Mouse (Mus musculus) MEL (cell line): ENCODE data around the gene Padi1. TPM values are rescaled to one million over a fixed set of nuclear protein-coding genes. Genes with fewer than 3 reads are reported as not detected.

Source experiments
- DNase-seq: peaks from one replicate; pipeline ENCODE4 v3.0.0; 2011; ENCODE audit warnings: low read depth, low spot score
- H3K27ac ChIP-seq: 2 replicates; pipeline ENCODE4 v1.5.1; 2012; ENCODE audit warnings: low read depth, mild to moderate bottlenecking, control low read depth, low read length, moderate library complexity; ENCODE audit not compliant: control insufficient read depth
- H3K27me3 ChIP-seq, 2 experiments: fragments of 150-350 bp in 1 of 2; sonication (generic) in 1 of 2; 2 replicates each; pipeline ENCODE4 v1.6.1; 2012; ENCODE audit warnings: low read length in 2 of 2, mild to moderate bottlenecking in 2 of 2, improper control_type of control experiment in 1 of 2, moderate library complexity in 1 of 2; ENCODE audit not compliant: insufficient read depth in 2 of 2, control insufficient read depth in 1 of 2
- H3K36me3 ChIP-seq, 2 experiments: 2 replicates each; pipeline ENCODE4 v1.6.1; 2012 to 2014; ENCODE audit warnings: low read length in 2 of 2, improper control_type of control experiment in 1 of 2, inconsistent platforms in 1 of 2, mild to moderate bottlenecking in 1 of 2; ENCODE audit not compliant: insufficient read depth in 2 of 2, control insufficient read depth in 1 of 2
- H3K4me1 ChIP-seq, 2 experiments: fragments of 150-350 bp in 1 of 2; sonication (generic) in 1 of 2; 2 replicates each; pipeline ENCODE4 v1.6.1; 2012; ENCODE audit warnings: low read length in 2 of 2, improper control_type of control experiment in 1 of 2, mild to moderate bottlenecking in 1 of 2; ENCODE audit not compliant: insufficient read depth in 2 of 2, control insufficient read depth in 1 of 2
- H3K4me3 ChIP-seq, 2 experiments: fragments of 150-350 bp in 1 of 2; sonication (generic) in 1 of 2; 2 replicates each; pipeline ENCODE4 v1.5.1; 2012; ENCODE audit warnings: low read depth in 2 of 2, low read length in 2 of 2, mild to moderate bottlenecking in 2 of 2, moderate library complexity in 2 of 2, control low read depth in 1 of 2, improper control_type of control experiment in 1 of 2; ENCODE audit not compliant: control insufficient read depth in 1 of 2, insufficient read depth in 1 of 2
- H3K79me2 ChIP-seq: 2 replicates; pipeline ENCODE4 v1.6.1; 2012; ENCODE audit warnings: mild to moderate bottlenecking, low read length, moderate library complexity; ENCODE audit not compliant: control insufficient read depth, poor library complexity, insufficient read depth
- H3K9ac ChIP-seq: 2 replicates; pipeline ENCODE4 v1.6.1; 2012; ENCODE audit warnings: low read depth, mild to moderate bottlenecking, control low read depth, low read length, moderate library complexity; ENCODE audit not compliant: control insufficient read depth, poor library complexity, severe bottlenecking
- H3K9me3 ChIP-seq: fragments of 150-350 bp; sonication (generic); replicated peaks from 2 replicates; pipeline ENCODE4 v1.6.1; 2012; ENCODE audit warnings: mild to moderate bottlenecking, low read length, improper control_type of control experiment, moderate library complexity; ENCODE audit not compliant: insufficient read depth
- CTCF ChIP-seq, 3 experiments: IDR thresholded peaks in 2 of 3; conservative IDR thresholded peaks in 1 of 3; 2 replicates each; pipeline ENCODE4 v1.5.1; 2011 to 2012; ENCODE audit warnings: low read length in 3 of 3, low read depth in 2 of 3, mild to moderate bottlenecking in 2 of 3, improper control_type of control experiment in 1 of 3, inconsistent platforms in 1 of 3, mixed read lengths in 1 of 3, moderate library complexity in 1 of 3; ENCODE audit not compliant: control insufficient read depth in 1 of 3, insufficient read depth in 1 of 3, poor library complexity in 1 of 3, severe bottlenecking in 1 of 3
- GATA1 ChIP-seq: IDR thresholded peaks from 2 replicates; pipeline ENCODE4 v1.6.1; 2011; ENCODE audit warnings: low read depth, low read length, improper control_type of control experiment
- JUND ChIP-seq: IDR thresholded peaks from 2 replicates; pipeline ENCODE4 v1.6.1; 2011; ENCODE audit warnings: low read depth, mild to moderate bottlenecking, improper control_type of control experiment, low read length
- MAX ChIP-seq: IDR thresholded peaks from 2 replicates; pipeline ENCODE4 v1.6.1; 2011; ENCODE audit warnings: low read length, improper control_type of control experiment
- POLR2AphosphoS2 ChIP-seq: IDR thresholded peaks from 2 replicates; pipeline ENCODE4 v1.6.1; 2011; ENCODE audit warnings: low read length, improper control_type of control experiment
- RAD21 ChIP-seq: IDR thresholded peaks from 2 replicates; pipeline ENCODE4 v1.6.1; 2011; ENCODE audit warnings: mild to moderate bottlenecking, low read depth, low read length, improper control_type of control experiment
- SMC3 ChIP-seq: IDR thresholded peaks from 2 replicates; pipeline ENCODE4 v1.6.1; 2011; ENCODE audit warnings: low read depth, low read length, improper control_type of control experiment
- ZC3H11A ChIP-seq: IDR thresholded peaks from 2 replicates; pipeline ENCODE4 v1.6.1; 2012; ENCODE audit warnings: low read depth, mild to moderate bottlenecking, inconsistent platforms, low read length, improper control_type of control experiment
- ZMIZ1 ChIP-seq: IDR thresholded peaks from 2 replicates; pipeline ENCODE4 v1.6.1; 2012; ENCODE audit warnings: low read depth, mild to moderate bottlenecking, inconsistent platforms, low read length, improper control_type of control experiment, moderate library complexity
- polyA plus RNA-seq, 2 experiments: library from polyadenylated mRNA; stranded (reverse) in 1 of 2; unstranded in 1 of 2; fragments of >175 nt in 1 of 2; fragments of >200 nt in 1 of 2; gene quantifications; 2 replicates each; pipeline versions ENCODE4 v1.2.1 to v1.2.4; 2012; ENCODE audit warnings: low replicate concordance in 2 of 2, low read depth in 1 of 2; ENCODE audit not compliant: insufficient read length in 2 of 2, insufficient read depth in 1 of 2, missing spikeins in 1 of 2
- total RNA-seq: library from RNA; depleted of rRNA; stranded (reverse); fragments of 300-350 nt; gene quantifications from 2 replicates; pipeline ENCODE4 v1.2.3, GENCODE M21; 2012

Padi1 gene
- total and polyA plus RNA-seq, 3 experiments = 0.31 to 0.40 TPM; not detected in 1

DNA sequence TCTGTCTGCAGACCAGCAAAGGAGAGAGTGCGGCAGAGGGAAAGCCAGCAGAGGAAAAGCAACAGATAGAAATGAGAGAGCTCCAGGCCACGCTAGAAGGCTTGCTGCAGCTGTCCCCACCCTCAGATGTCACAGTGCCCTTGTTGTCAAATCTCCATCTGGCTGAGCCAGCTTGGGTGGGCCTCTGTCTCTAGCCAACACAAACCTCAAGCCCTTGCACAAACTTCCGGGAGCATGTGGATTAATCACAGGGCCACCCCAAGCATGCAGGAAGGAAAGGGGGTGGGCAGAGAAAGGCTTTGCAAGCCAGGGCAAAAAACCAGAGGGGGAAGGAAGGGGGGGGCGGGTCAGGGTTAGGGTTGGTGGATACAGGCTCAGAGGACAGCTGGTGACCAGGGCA lies 58.2 kb downstream of the Padi1 start:
- peaks cover 0 to 11% of the 10 kb centered on the region in 2 experiments; a peak in 2 of 4 replicates for H3K36me3 ChIP-seq
- no peak overlapping the region for H3K4me3 ChIP-seq
- no peak for TF ChIP-seq GATA1
- no peak overlapping the region for H3K9ac ChIP-seq
- H3K27me3 ChIP-seq = no peaks in the 10 kb centered on the region
- H3K4me1 ChIP-seq = no peaks in the 10 kb centered on the region
- no peak overlapping the region for H3K27ac ChIP-seq
- DNase-seq = no peak
- H3K9me3 ChIP-seq = no peaks in the 10 kb centered on the region
- H3K79me2 ChIP-seq = no peaks in the 10 kb centered on the region

DNA sequence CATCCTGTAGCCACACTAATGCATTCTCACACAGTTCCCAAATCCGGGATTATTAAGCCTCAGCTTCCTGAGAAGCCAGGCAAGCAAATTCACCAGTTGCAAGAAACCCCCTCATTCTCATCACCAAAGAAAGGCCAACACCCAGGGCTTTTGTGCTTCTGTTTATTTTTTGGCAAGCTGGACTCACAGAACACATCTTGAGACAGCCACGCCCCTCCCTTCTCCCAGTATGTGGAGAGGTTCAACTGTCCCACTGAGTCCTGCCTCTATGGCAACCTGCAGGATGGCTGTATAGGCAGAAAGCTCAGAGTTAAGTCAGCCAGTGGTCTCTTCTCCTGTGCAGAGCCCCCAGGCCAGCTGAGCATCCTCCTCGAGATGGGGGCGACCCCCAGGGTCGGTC lies 60.4 kb downstream of the Padi1 start:
- no peaks in the 10 kb centered on the region for H3K79me2 ChIP-seq
- H3K36me3 ChIP-seq = peaks cover 0 to 8% of the 10 kb centered on the region in 2 experiments; a peak in 2 of 4 replicates
- H3K4me3 ChIP-seq = no peak overlapping the region
- H3K27ac ChIP-seq = no peak overlapping the region
- no peaks in the 10 kb centered on the region for H3K4me1 ChIP-seq
- no peak overlapping the region for H3K9ac ChIP-seq
- TF ChIP-seq POLR2AphosphoS2 (peak; percentile 59), JUND (no peak), MAX (no peak)
- no peak for DNase-seq
- H3K27me3 ChIP-seq = no peaks in the 10 kb centered on the region
- no peaks in the 10 kb centered on the region for H3K9me3 ChIP-seq

DNA sequence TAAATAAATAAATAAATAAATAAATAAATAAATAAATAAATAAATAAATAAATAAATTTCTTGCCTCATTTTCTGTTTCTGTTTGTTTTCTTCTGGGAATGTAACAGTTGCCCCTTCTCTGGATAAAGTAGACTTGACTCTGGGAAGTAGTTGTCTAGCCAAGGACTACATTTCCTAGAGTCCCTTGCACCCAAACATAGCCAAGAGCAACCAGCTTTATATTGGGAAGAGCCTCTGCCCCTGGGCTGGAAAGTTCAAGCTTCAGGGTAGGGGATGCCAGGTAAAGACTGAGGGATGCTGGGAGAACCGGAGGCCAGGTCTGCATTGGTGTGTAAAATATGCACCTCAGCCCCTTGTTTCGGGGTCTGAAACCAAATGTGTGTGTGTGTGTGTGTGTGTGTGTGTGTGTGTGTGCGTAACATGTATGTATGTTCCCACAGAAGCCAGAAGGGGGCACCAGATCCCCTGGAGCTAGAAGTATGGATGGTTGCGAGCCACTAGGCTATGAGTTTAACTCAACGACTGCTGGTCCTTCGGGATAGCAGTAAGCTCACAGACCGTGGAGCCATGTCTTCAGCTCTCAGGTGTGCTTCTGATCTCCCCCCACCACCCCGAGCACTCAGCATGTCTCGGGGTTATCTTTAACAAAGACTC lies 61.2 kb downstream of the Padi1 start:
- Histone ChIP-seq H3K79me2 (no peaks in the 10 kb centered on the region), H3K9ac (no peak overlapping the region), H3K4me1 (no peaks in the 10 kb centered on the region), H3K9me3 (no peaks in the 10 kb centered on the region), H3K27me3 (no peaks in the 10 kb centered on the region), H3K4me3 (no peak overlapping the region), H3K27ac (no peak overlapping the region), H3K36me3 (peaks cover 0 to 8% of the 10 kb centered on the region in 2 experiments; a peak in 2 of 4 replicates)
- no peak for TF ChIP-seq ZMIZ1
- TF ChIP-seq SMC3 = peak; percentile 44
- peak; percentile 23 for TF ChIP-seq RAD21
- 0 out of 2 replicates have a peak, but pooled peaks have one; percentile 15 for TF ChIP-seq POLR2AphosphoS2
- TF ChIP-seq CTCF (IDR thresholded peaks at IDR 0.05 in 2 of 3, conservative IDR thresholded peaks at IDR 0.05 in 1 of 3; ENCODE audit: control insufficient read depth in 1 of 3, insufficient read depth in 1 of 3, low read depth in 2 of 3, low read length in 3 of 3, poor library complexity in 1 of 3, severe bottlenecking in 1 of 3) = peak; percentile 22 to 47 (median 29); a peak in 4 of 6 replicates
- 0 out of 2 replicates have a peak, but pooled peaks have one; percentile 4 for TF ChIP-seq ZC3H11A
- DNase-seq = peak; percentile 44
